Mouse (Mus musculus): ENCODE results near the gene Tmod4. TPM values are rescaled to one million over a fixed set of nuclear protein-coding genes. Genes with fewer than 3 reads are reported as not detected.

The Tmod4 gene
- polyA plus RNA-seq, 1 experiment = not detected

DNA sequence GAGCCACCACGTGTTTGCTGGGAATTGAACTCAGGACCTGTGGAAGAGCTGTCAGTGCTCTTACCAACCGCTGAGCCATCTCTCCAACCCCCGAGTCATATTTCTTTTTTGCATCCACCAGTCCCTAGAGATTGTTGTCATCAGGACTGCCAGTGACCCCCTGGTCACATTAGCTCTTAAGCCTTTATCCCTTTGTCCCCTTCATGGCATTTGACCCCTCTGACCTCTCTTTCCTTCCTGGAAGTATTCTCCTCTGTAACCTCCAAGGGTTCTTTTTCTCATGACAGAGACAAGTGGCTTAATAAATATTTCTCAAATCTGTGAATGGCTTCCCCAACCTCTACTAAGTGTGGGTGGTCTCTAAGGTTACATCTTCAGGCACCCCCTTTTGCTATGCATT is 23.6 kb downstream of the Tmod4 start:
- Histone ChIP-seq H3K36me3 (ENCODE audit: control insufficient read depth, insufficient read depth, low read length, poor library complexity, severe bottlenecking) (no peaks in the 10 kb centered on the region), H3K27me3 (ENCODE audit: control insufficient read depth, insufficient read depth, low read length, poor library complexity, severe bottlenecking) (no peaks in the 10 kb centered on the region), H3K9me3 (replicated peaks; ENCODE audit: control insufficient read depth, insufficient read depth, low read length, poor library complexity, severe bottlenecking) (no peaks in the 10 kb centered on the region), H3K27ac (ENCODE audit: insufficient read depth, low read length) (no peak overlapping the region), H3K9ac (ENCODE audit: low read depth, poor library complexity, severe bottlenecking) (no peak overlapping the region), H3K4me3 (ENCODE audit: low read depth, low read length) (no peak overlapping the region), H3K4me1 (ENCODE audit: control insufficient read depth, insufficient read depth, low read length) (no peaks in the 10 kb centered on the region)
- TF ChIP-seq EP300 (IDR thresholded peaks at IDR 0.05; ENCODE audit: insufficient read depth, low read depth, low read length) (no peak), CTCF (IDR thresholded peaks at IDR 0.05; ENCODE audit: low read depth, low read length) (no peak), POLR2A (IDR thresholded peaks at IDR 0.05; ENCODE audit: insufficient read depth, low read length) (no peak)

DNA sequence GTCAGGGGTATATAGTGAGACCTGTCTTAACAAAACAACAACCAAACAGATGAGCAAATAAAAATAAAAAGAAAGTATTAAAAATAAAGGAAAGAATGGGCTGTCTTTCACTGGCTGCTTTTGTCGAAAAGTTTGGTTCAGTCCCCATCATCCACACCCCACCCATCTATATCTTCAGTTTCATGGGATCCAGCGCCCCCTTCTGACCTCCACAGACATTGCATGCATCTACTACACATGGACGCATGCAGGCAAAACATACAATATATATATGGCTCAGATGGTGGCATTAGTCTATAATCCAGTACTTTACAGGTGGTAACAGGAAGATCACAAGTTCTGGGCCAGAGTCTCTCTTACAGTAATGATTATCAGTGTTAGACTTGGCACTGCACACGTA is 29.6 kb downstream of the Tmod4 start:
- H3K9me3 ChIP-seq (replicated peaks; ENCODE audit: control insufficient read depth, insufficient read depth, low read length, poor library complexity, severe bottlenecking) = no peaks in the 10 kb centered on the region
- H3K4me1 ChIP-seq (ENCODE audit: control insufficient read depth, insufficient read depth, low read length) = peaks cover 2% of the 10 kb centered on the region
- no peak overlapping the region for H3K4me3 ChIP-seq (ENCODE audit: low read depth, low read length)
- TF ChIP-seq EP300 (IDR thresholded peaks at IDR 0.05; ENCODE audit: insufficient read depth, low read depth, low read length) (no peak), POLR2A (IDR thresholded peaks at IDR 0.05; ENCODE audit: insufficient read depth, low read length) (no peak), CTCF (IDR thresholded peaks at IDR 0.05; ENCODE audit: low read depth, low read length) (peak; percentile 64)
- H3K9ac ChIP-seq (ENCODE audit: low read depth, poor library complexity, severe bottlenecking) = peak overlapping the region; percentile 12; the same call in 1 of the 2 replicates
- no peaks in the 10 kb centered on the region for H3K36me3 ChIP-seq (ENCODE audit: control insufficient read depth, insufficient read depth, low read length, poor library complexity, severe bottlenecking)
- 0 out of 2 replicates have a peak overlapping the region, but pooled peaks have one; percentile 7 for H3K27ac ChIP-seq (ENCODE audit: insufficient read depth, low read length)
- H3K27me3 ChIP-seq (ENCODE audit: control insufficient read depth, insufficient read depth, low read length, poor library complexity, severe bottlenecking) = no peaks in the 10 kb centered on the region

DNA sequence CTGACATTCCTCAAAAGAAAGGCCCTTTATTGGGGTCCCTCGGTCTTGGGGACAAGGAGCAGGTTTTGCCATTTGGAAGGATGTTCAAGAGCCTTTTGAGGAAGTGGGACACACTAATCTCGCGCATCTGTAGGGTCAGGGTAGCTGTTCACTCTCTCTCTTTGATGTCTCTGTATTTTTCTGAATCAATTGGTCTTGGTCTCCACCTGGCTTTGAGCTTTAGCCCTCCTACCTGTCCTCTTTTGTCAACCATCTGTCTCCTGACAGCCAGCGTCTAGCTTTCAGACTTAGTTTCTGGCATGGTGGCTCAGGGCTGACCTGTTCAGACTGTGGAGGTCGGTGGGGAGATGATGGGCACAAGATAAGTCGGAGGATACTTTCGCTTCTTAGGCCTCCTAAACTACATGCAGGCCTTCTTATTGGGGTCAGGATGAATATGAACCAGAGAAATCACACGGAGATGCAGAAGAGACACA is 35.3 kb downstream of the Tmod4 start:
- no peak for TF ChIP-seq CTCF (IDR thresholded peaks at IDR 0.05; ENCODE audit: low read depth, low read length)
- Histone ChIP-seq H3K9ac (ENCODE audit: low read depth, poor library complexity, severe bottlenecking) (no peak overlapping the region), H3K36me3 (ENCODE audit: control insufficient read depth, insufficient read depth, low read length, poor library complexity, severe bottlenecking) (no peaks in the 10 kb centered on the region), H3K27me3 (ENCODE audit: control insufficient read depth, insufficient read depth, low read length, poor library complexity, severe bottlenecking) (no peaks in the 10 kb centered on the region), H3K4me1 (ENCODE audit: control insufficient read depth, insufficient read depth, low read length) (peaks cover 20% of the 10 kb centered on the region), H3K27ac (ENCODE audit: insufficient read depth, low read length) (no peak overlapping the region), H3K4me3 (ENCODE audit: low read depth, low read length) (peak overlapping the region; percentile 73), H3K9me3 (replicated peaks; ENCODE audit: control insufficient read depth, insufficient read depth, low read length, poor library complexity, severe bottlenecking) (no peaks in the 10 kb centered on the region)

DNA sequence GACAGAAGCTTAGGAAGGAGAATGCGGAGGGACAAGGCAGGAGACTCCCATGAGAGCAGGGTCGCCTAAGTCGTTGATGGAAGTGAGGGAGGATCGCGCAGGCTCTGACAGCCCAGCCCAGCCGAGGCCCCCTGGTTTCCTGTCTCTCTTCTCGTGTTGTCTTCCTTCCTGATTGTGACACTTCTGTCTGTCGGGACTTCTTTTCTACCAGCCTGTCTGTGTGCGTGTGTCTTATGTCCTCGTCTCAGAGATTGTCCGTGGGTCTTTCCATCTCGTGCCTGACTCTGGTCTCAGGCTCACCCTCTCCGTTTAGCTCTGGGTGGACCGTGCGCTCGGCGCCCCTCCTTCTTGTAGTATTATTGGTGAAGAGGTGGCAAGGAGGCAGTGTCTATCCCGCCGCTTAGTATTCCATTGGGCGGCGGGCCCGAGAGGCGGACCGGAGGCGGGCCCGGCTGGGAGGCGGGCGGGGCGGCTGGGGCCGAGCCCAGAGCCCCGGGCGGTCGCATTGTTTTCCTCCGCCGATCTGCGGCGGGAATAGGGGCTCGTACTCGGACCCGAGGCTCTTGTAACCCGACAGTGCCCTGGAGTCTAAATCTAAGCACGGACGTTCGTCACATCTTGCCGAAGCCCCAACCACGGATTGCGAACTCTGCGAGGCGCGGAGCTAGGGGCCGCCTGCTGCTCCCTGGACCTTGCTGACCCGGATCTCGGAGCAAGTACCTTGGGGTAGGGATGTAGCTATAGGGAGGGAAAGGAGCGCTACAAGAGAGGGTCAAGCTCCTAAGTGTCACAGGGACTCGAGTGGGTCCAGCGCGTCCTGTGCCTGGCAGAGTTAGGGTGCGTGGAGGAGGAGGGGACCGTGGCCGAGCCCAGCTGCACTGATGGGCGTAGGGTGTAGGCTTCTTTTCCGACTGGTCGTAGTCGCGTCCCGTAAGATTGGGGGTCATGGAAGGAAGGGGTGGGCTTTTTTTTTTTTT is 36.0 kb downstream of the Tmod4 start, which contains the start of gene Sema6c:
TSS of gene Sema6c (plus strand) at position 471 of the 977 bp plus-strand sequence.
- Histone ChIP-seq H3K9ac (ENCODE audit: low read depth, poor library complexity, severe bottlenecking) (peak within 1 kb of the TSS; percentile 54), H3K4me1 (ENCODE audit: control insufficient read depth, insufficient read depth, low read length) (peaks cover 18% of the 10 kb centered on the region), H3K9me3 (replicated peaks; ENCODE audit: control insufficient read depth, insufficient read depth, low read length, poor library complexity, severe bottlenecking) (no peaks in the 10 kb centered on the region), H3K27ac (ENCODE audit: insufficient read depth, low read length) (no peak within 1 kb of the TSS), H3K36me3 (ENCODE audit: control insufficient read depth, insufficient read depth, low read length, poor library complexity, severe bottlenecking) (no peaks in the 10 kb centered on the region), H3K4me3 (ENCODE audit: low read depth, low read length) (peak within 1 kb of the TSS; percentile 80), H3K27me3 (ENCODE audit: control insufficient read depth, insufficient read depth, low read length, poor library complexity, severe bottlenecking) (no peaks in the 10 kb centered on the region)
- TF ChIP-seq EP300 (IDR thresholded peaks at IDR 0.05; ENCODE audit: insufficient read depth, low read depth, low read length) (0 out of 2 replicates have a peak, but pooled peaks have one; percentile 22), POLR2A (IDR thresholded peaks at IDR 0.05; ENCODE audit: insufficient read depth, low read length) (no peak)

DNA sequence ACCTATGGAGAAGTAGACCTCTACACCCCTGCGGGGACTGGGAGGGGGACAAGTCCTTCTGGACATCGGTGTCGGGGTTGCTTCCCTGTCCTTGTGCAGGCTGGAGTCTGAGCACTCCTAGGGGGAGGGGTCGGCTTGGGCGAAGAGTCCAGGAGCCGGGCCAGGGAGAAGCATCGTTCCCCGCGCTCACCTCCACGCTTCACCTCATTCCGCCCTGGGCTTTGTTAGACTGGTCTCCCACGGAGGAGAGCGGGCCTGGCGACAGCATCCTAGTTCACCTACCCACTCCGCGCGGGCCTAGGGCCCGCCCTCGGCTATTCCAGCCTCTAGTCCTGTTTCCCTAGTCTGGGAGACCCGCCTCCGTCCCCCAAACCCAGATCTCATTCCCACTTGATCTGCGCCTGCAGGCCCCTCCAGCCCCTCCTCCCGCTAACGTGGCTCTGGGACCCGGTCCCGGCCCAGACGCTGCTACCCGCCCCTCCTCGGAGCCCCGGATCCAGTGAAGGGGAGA is 36.8 kb downstream of the Tmod4 start:
- H3K9me3 ChIP-seq (replicated peaks; ENCODE audit: control insufficient read depth, insufficient read depth, low read length, poor library complexity, severe bottlenecking) = no peaks in the 10 kb centered on the region
- peaks cover 18% of the 10 kb centered on the region for H3K4me1 ChIP-seq (ENCODE audit: control insufficient read depth, insufficient read depth, low read length)
- no peak overlapping the region for H3K27ac ChIP-seq (ENCODE audit: insufficient read depth, low read length)
- no peaks in the 10 kb centered on the region for H3K27me3 ChIP-seq (ENCODE audit: control insufficient read depth, insufficient read depth, low read length, poor library complexity, severe bottlenecking)
- TF ChIP-seq CTCF (IDR thresholded peaks at IDR 0.05; ENCODE audit: low read depth, low read length) (no peak), EP300 (IDR thresholded peaks at IDR 0.05; ENCODE audit: insufficient read depth, low read depth, low read length) (no peak), POLR2A (IDR thresholded peaks at IDR 0.05; ENCODE audit: insufficient read depth, low read length) (no peak)
- H3K4me3 ChIP-seq (ENCODE audit: low read depth, low read length) = peak overlapping the region; percentile 80
- H3K9ac ChIP-seq (ENCODE audit: low read depth, poor library complexity, severe bottlenecking) = peak overlapping the region; percentile 54
- no peaks in the 10 kb centered on the region for H3K36me3 ChIP-seq (ENCODE audit: control insufficient read depth, insufficient read depth, low read length, poor library complexity, severe bottlenecking)
